In the genomic region with DNA sequence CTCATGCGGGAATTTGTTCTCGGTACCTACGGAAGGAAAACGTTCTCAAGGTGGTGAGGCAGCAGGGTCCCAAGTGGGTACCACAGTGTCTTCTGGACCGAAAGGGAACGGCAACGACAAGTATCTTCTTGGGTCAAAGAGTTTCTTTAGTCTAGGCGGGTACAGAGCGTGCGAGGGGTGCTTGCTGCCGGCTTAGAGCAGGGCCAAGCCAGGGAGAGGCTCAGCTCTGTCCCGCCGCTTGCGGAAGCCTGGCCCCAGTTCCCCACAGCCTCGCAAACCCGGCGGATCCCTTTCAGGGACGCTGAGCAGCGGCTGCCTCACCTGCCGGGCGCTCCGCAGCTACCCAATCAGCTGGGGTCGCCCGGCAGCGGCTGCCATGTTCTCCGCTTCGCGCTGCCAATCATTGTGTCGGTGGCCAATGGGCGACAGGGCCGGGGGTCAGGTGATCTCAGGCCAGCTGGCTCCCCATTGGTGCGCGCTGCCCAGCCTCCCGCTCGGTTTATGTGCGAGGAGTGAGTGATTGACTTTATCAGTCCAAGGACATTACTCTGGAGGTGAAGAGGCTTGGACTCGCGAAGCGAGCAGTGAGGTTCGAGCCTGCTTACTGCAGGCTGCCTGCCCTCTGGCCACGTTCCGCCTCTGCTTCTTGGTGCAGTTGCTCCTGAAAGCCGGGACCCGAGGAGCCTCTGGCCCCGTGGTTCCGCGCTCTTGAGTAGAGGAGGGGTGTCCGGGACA, we compare ENCODE assay signal across 8 mouse cellular contexts. TPM values are rescaled to one million over a fixed set of nuclear protein-coding genes. Genes with fewer than 3 reads are reported as not detected.
DNase-seq lines count a peak whose midpoint lies in the region; ATAC-seq lines count a peak whose summit lies in the region.

No protein-coding gene starts in this region.

- peak overlapping the region; percentile 43 for H3K4me3 ChIP-seq in brown adipose tissue, adult 24 weeks (ENCODE audit: insufficient read depth, low read depth, low read length)
- H3K4me3 ChIP-seq in forebrain, embryonic 13.5 days = peak overlapping the region; percentile 49
- peak overlapping the region; percentile 43 for H3K4me3 ChIP-seq in hindbrain, embryonic 14.5 days (replicated peaks; ENCODE audit: low read length)
- peak overlapping the region; percentile 22 for H3K4me3 ChIP-seq in liver, embryonic 12.5 days

- H3K4me1 ChIP-seq in brown adipose tissue, adult 24 weeks (ENCODE audit: control insufficient read depth, insufficient read depth, insufficient read length, low read length) = no peaks in the 10 kb centered on the region
- 0 out of 2 replicates have a peak, but pooled peaks cover 6% of the 10 kb centered on the region for H3K4me1 ChIP-seq in forebrain, embryonic 13.5 days
- H3K4me1 ChIP-seq in hindbrain, embryonic 14.5 days (replicated peaks; ENCODE audit: control insufficient read depth, insufficient read depth, low read length) = no peaks in the 10 kb centered on the region
- no peaks in the 10 kb centered on the region for H3K4me1 ChIP-seq in liver, embryonic 12.5 days

- peak; percentile 95 for ATAC-seq in forebrain, embryonic 13.5 days
- peak; percentile 94 for ATAC-seq in hindbrain, embryonic 14.5 days (ENCODE audit: low FRiP score)
- ATAC-seq in liver, embryonic 12.5 days = peak; percentile 21; the same call in 1 of the 2 replicates

- peak overlapping the region; percentile 63 for H3K4me2 ChIP-seq in forebrain, embryonic 13.5 days
- H3K4me2 ChIP-seq in hindbrain, embryonic 14.5 days (replicated peaks) = peak overlapping the region; percentile 53
- peak overlapping the region; percentile 49 for H3K4me2 ChIP-seq in liver, embryonic 12.5 days

- H3K27me3 ChIP-seq in forebrain, embryonic 13.5 days = peaks cover 13% of the 10 kb centered on the region
- peaks cover 22% of the 10 kb centered on the region for H3K27me3 ChIP-seq in hindbrain, embryonic 14.5 days (ENCODE audit: control insufficient read depth, insufficient read depth, low read length)
- H3K27me3 ChIP-seq in liver, embryonic 12.5 days (replicated peaks) = peaks cover 87% of the 10 kb centered on the region

- 24% methylated on average over 47 of the region's 48 CpGs for WGBS in forebrain, embryonic 13.5 days
- 19% methylated on average over 44 of the region's 48 CpGs for WGBS in hindbrain, embryonic 14.5 days
- WGBS in liver, embryonic 12.5 days (ENCODE audit: insufficient replicate concordance) = 6% methylated on average over 47 of the region's 48 CpGs

- no peak overlapping the region for H3K27ac ChIP-seq in brown adipose tissue, adult 24 weeks (replicated peaks; ENCODE audit: low read depth, low read length)
- H3K27ac ChIP-seq in forebrain, embryonic 13.5 days = peak overlapping the region; percentile 83
- peak overlapping the region; percentile 80 for H3K27ac ChIP-seq in hindbrain, embryonic 14.5 days
- no peak overlapping the region for H3K27ac ChIP-seq in liver, embryonic 12.5 days

- H3K36me3 ChIP-seq in forebrain, embryonic 13.5 days (ENCODE audit: poor library complexity, severe bottlenecking) = no peaks in the 10 kb centered on the region
- H3K36me3 ChIP-seq in hindbrain, embryonic 14.5 days (replicated peaks; ENCODE audit: control insufficient read depth, insufficient read depth) = no peaks in the 10 kb centered on the region
- no peaks in the 10 kb centered on the region for H3K36me3 ChIP-seq in liver, embryonic 12.5 days

- peak overlapping the region; percentile 74 for H3K9ac ChIP-seq in forebrain, embryonic 13.5 days
- H3K9ac ChIP-seq in hindbrain, embryonic 14.5 days = peak overlapping the region; percentile 64
- no peak overlapping the region for H3K9ac ChIP-seq in liver, embryonic 12.5 days

- no peaks in the 10 kb centered on the region for H3K9me3 ChIP-seq in forebrain, embryonic 13.5 days (replicated peaks)
- H3K9me3 ChIP-seq in hindbrain, embryonic 14.5 days (ENCODE audit: control insufficient read depth, low read length) = no peaks in the 10 kb centered on the region
- no peaks in the 10 kb centered on the region for H3K9me3 ChIP-seq in liver, embryonic 12.5 days (replicated peaks)

- DNase-seq in kidney, adult 11 months = peak; percentile 36
- no peak for DNase-seq in kidney, adult 18-20 months
- DNase-seq in hindbrain, embryonic 14.5 days (ENCODE audit: low spot score) = peak; percentile 70
- DNase-seq in skeletal muscle tissue, adult 2 months (ENCODE audit: low read depth, low spot score) = peak; percentile 0
- DNase-seq in spleen, adult 12 weeks (ENCODE audit: low spot score) = no peak

RNA-seq across cellular contexts. Expression of gene Zic3, which starts 7.8 kb away (rescaled TPM):
- not detected in 2 replicates for polyA plus RNA-seq in brown adipose tissue, adult 24 weeks (2012; ENCODE audit: insufficient read depth, insufficient read length, missing spikeins)
- polyA plus RNA-seq in forebrain, embryonic 13.5 days (2015; fragmentation: Nextera tagmentation; extraction: Ambion mirVana) = 21.9 and 24.6 TPM in 2 replicates
- 17.1 and 18.9 TPM in 2 replicates for polyA plus RNA-seq in hindbrain, embryonic 14.5 days (2014; fragmentation: Nextera tagmentation; extraction: Ambion mirVana)
- 0.08 TPM in 1 of 2 replicates, not detected in the other for polyA plus RNA-seq in liver, embryonic 12.5 days (2016; fragmentation: Nextera tagmentation; extraction: Ambion mirVana)

Comparison
In these comparisons a context has a peak if more than half of its experiments do, and no peak if none do; other contexts are left out.
1. DNase-seq: peak in kidney, adult 11 months (single experiment), hindbrain, embryonic 14.5 days (single experiment) and skeletal muscle tissue, adult 2 months (single experiment); none in kidney, adult 18-20 months (single experiment) and spleen, adult 12 weeks (single experiment).
2. H3K27ac ChIP-seq: peak in forebrain, embryonic 13.5 days (single experiment) and hindbrain, embryonic 14.5 days (single experiment); none in brown adipose tissue, adult 24 weeks (single experiment) and liver, embryonic 12.5 days (single experiment).
3. ATAC-seq: peak in every context shown above with its lines; median percentile 95 in forebrain, embryonic 13.5 days; 94 in hindbrain, embryonic 14.5 days; 21 in liver, embryonic 12.5 days.
4. RNA of gene Zic3, which starts 7.8 kb away (polyA plus RNA-seq): 21.9 to 24.6 TPM in forebrain, embryonic 13.5 days and 17.1 to 18.9 TPM in hindbrain, embryonic 14.5 days; 0.08 TPM in liver, embryonic 12.5 days and not detected in brown adipose tissue, adult 24 weeks; every median in the first group is over 10 times any median in the second.
5. Peak in every context shown above with its lines, with median percentiles within 50 percentile points of each other: H3K4me3 ChIP-seq and H3K4me2 ChIP-seq.